Mouse (Mus musculus) heart, embryonic 13.5 days (tissue): ENCODE measurements around the gene Pgd. TPM values are rescaled to one million over a fixed set of nuclear protein-coding genes. Genes with fewer than 3 reads are reported as not detected.
"Not testable (repeated sequence)": the region's sequence is repeated elsewhere in the genome, so short reads cannot be mapped to it uniquely, and the experiment has no call there.

ENCODE experiments used
- ATAC-seq: fragments of 200-750 bp; cut with Nextera tagmentation; 2 replicates; pipeline ENCODE4 v1.8.0; 2017; ENCODE audit warnings: moderate TSS enrichment; ENCODE audit not compliant: insufficient number of reproducible peaks, low FRiP score, low TSS enrichment; ENCODE audit errors: extremely low read depth
- H3K27ac ChIP-seq: fragments of 300-500 bp; sonication (generic); replicated peaks from 2 replicates; pipeline ENCODE4 v1.5.1; 2015; ENCODE audit warnings: moderate library complexity, mild to moderate bottlenecking, inconsistent platforms
- H3K27me3 ChIP-seq: fragments of 300-500 bp; sonication (generic); replicated peaks from 2 replicates; pipeline ENCODE4 v1.6.1; 2015; ENCODE audit warnings: mild to moderate bottlenecking, inconsistent platforms
- H3K36me3 ChIP-seq: fragments of 300-500 bp; sonication (generic); 2 replicates; pipeline ENCODE4 v1.6.1; 2015; ENCODE audit warnings: mild to moderate bottlenecking, inconsistent platforms
- H3K4me1 ChIP-seq: fragments of 300-500 bp; sonication (generic); 2 replicates; pipeline ENCODE4 v1.6.1; 2015; ENCODE audit warnings: inconsistent platforms
- H3K4me2 ChIP-seq: fragments of 300-500 bp; sonication (generic); 2 replicates; pipeline ENCODE4 v1.6.1; 2015; ENCODE audit warnings: inconsistent platforms, mild to moderate bottlenecking, moderate library complexity
- H3K4me3 ChIP-seq: fragments of 300-500 bp; sonication (generic); 2 replicates; pipeline ENCODE4 v1.5.1; 2015; ENCODE audit warnings: moderate library complexity, mild to moderate bottlenecking, inconsistent platforms
- H3K9ac ChIP-seq: fragments of 300-500 bp; sonication (generic); 2 replicates; pipeline ENCODE4 v1.6.1; 2015; ENCODE audit warnings: inconsistent platforms, mild to moderate bottlenecking, moderate library complexity
- H3K9me3 ChIP-seq: fragments of 300-500 bp; sonication (generic); 2 replicates; pipeline ENCODE4 v1.6.1; 2016; ENCODE audit warnings: inconsistent platforms
- whole genome bisulfite sequencing: fragments of 180-500 bp; shearing (Covaris S2); methylation state at CpG from one replicate; pipeline ENCODE4 v1.1.7; 2015; ENCODE audit warnings: mixed read lengths; 5-methylcytosine and 5-hydroxymethylcytosine counted together
- polyA plus RNA-seq: library from polyadenylated mRNA; unstranded; fragments of >200 nt; fragmentation: Nextera tagmentation; extraction: Ambion mirVana; gene quantifications from 2 replicates; pipeline ENCODE4 v1.2.1, GENCODE M21; 2015

The Pgd gene
- polyA plus RNA-seq, 1 experiment from 2014 or later: 77.3 TPM

DNA sequence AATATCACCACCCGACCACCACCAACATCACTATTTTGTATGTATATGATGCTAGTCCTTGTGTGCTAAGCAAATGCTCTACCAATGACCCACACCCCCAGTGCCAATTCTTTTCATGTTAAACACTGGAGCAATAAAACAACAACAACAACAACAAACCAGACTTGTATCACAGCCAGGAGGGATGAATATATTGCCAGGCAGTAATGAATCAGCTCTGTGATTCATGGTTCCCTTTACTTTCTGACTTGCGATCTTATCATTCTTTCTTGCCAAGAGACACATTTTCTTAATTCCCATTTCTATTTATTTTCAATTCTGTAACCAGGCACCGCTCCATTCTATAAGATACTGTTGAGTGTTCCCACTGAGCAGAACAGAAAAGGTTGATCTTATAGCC, 65.1 kb downstream of the Pgd start:
- WGBS: 75% methylated on average over 3 of the region's 3 CpGs
- H3K9me3 ChIP-seq: no peaks in the 10 kb centered on the region
- H3K36me3 ChIP-seq: peaks cover 5% of the 10 kb centered on the region
- no peak overlapping the region for H3K27ac ChIP-seq
- H3K4me3 ChIP-seq: no peak overlapping the region
- no peak for ATAC-seq
- H3K27me3 ChIP-seq: no peaks in the 10 kb centered on the region
- peaks cover 32% of the 10 kb centered on the region for H3K4me1 ChIP-seq
- H3K4me2 ChIP-seq: no peak overlapping the region
- H3K9ac ChIP-seq: no peak overlapping the region

DNA sequence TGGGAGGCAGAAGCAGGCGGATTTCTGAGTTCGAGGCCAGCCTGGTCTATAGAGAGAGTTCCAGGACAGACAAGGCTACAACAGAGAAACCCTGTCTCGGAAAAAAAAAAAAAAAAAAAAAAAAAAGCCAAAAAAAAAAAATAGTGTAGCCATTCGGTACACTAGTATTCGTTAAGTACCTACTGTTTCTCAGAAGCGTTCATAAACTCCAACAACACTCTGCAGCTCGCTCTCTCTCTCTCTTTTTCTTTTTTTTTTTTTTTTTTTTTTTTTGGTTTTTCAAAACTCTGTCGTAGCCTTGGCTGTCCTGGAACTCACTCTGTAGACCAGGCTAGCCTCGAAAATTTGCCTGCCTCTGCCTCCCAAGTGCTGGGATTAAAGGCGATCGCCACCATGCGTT, 66.1 kb downstream of the Pgd start:
- H3K27ac ChIP-seq, H3K9ac ChIP-seq, H3K27me3 ChIP-seq, ATAC-seq, H3K36me3 ChIP-seq, H3K9me3 ChIP-seq: not testable (repeated sequence)
- 0 out of 2 replicates have a peak overlapping the region, but pooled peaks have one; percentile 98 for H3K4me2 ChIP-seq
- peaks cover 32% of the 10 kb centered on the region for H3K4me1 ChIP-seq
- H3K4me3 ChIP-seq: peak overlapping the region; percentile 99; the same call in 1 of the 2 replicates
- 81% methylated on average over 12 of the region's 12 CpGs for WGBS

Other genes with a start within 250 kb of the Pgd start
- 39.7 and 43.0 TPM in 2 replicates for gene Pex14, start 66.9 kb downstream of the Pgd start, polyA plus RNA-seq
- gene Dffa, start 62.6 kb downstream of the Pgd start, polyA plus RNA-seq: 31.2 and 33.5 TPM in 2 replicates
- not detected in 2 replicates for gene Cort, start 40.0 kb downstream of the Pgd start, polyA plus RNA-seq
- gene Cenps, start 29.1 kb downstream of the Pgd start, polyA plus RNA-seq: 23.2 and 25.6 TPM in 2 replicates
- gene Kif1b, start 140.9 kb upstream of the Pgd start, polyA plus RNA-seq: 37.8 and 39.9 TPM in 2 replicates